Mouse (Mus musculus) neural tube, embryonic 11.5 days (tissue): Measurements from ENCODE around the gene Tm4sf4. TPM values are rescaled to one million over a fixed set of nuclear protein-coding genes. Genes with fewer than 3 reads are reported as not detected.

ENCODE experiments used
- ATAC-seq: fragments of 200-750 bp; cut with Nextera tagmentation; 2 replicates; pipeline ENCODE4 v1.8.0; 2017; ENCODE audit warnings: moderate number of reproducible peaks, mild to moderate bottlenecking, moderate TSS enrichment, moderate library complexity; ENCODE audit not compliant: insufficient read depth, low FRiP score, low TSS enrichment
- DNase-seq: peaks from one replicate; pipeline ENCODE4 v3.0.0-alpha.2; 2015; ENCODE audit warnings: low spot score
- H3K27ac ChIP-seq: fragments of 300-500 bp; sonication (generic); 2 replicates; pipeline ENCODE4 v1.5.1; 2014; ENCODE audit warnings: low read depth, mild to moderate bottlenecking, low read length
- H3K27me3 ChIP-seq: fragments of 300-500 bp; sonication (generic); 2 replicates; pipeline ENCODE4 v1.6.1; 2014; ENCODE audit warnings: mild to moderate bottlenecking, low read length, mixed read lengths; ENCODE audit not compliant: control insufficient read depth, insufficient read depth
- H3K36me3 ChIP-seq: fragments of 300-500 bp; sonication (generic); 2 replicates; pipeline ENCODE4 v1.6.1; 2014; ENCODE audit warnings: mild to moderate bottlenecking, low read length, moderate library complexity, mixed read lengths; ENCODE audit not compliant: control insufficient read depth, insufficient read depth
- H3K4me1 ChIP-seq: fragments of 300-500 bp; sonication (generic); 2 replicates; pipeline ENCODE4 v1.6.1; 2014; ENCODE audit warnings: low read length, mixed read lengths; ENCODE audit not compliant: control insufficient read depth, insufficient read depth
- H3K4me2 ChIP-seq: fragments of 300-500 bp; sonication (generic); 2 replicates; pipeline ENCODE4 v1.6.1; 2014; ENCODE audit warnings: low read depth, mild to moderate bottlenecking, moderate library complexity
- H3K4me3 ChIP-seq: fragments of 300-500 bp; sonication (generic); 2 replicates; pipeline ENCODE4 v1.5.1; 2014; ENCODE audit warnings: low read depth, low read length
- H3K9ac ChIP-seq: fragments of 300-500 bp; sonication (generic); 2 replicates; pipeline ENCODE4 v1.6.1; 2014; ENCODE audit warnings: mild to moderate bottlenecking, low read length
- H3K9me3 ChIP-seq: fragments of 300-500 bp; sonication (generic); 2 replicates; pipeline ENCODE4 v1.6.1; 2016; ENCODE audit warnings: low read length; ENCODE audit not compliant: control insufficient read depth
- WGBS: fragments of 180-500 bp; shearing (Covaris S2); extraction: QIAGEN DNeasy Blood & Tissue Kit; methylation state at CpG from one replicate; pipeline ENCODE4 v1.1.7; 2014; 5-methylcytosine and 5-hydroxymethylcytosine counted together
- polyA plus RNA-seq: library from polyadenylated mRNA; unstranded; fragments of >200 nt; fragmentation: Nextera tagmentation; extraction: Ambion mirVana; gene quantifications from 2 replicates; pipeline ENCODE4 v1.2.1, GENCODE M21; 2014

Gene Tm4sf4
- polyA plus RNA-seq, result 0.37 and 0.45 TPM in 2 replicates

- no peak for ATAC-seq
- no peak within 1 kb of the TSS for H3K27ac ChIP-seq
These were observed at the start of gene Tm4sf4 for GRCm38 (mm10) chr3:57425089-57425730. Gene Tm4sf4, plus strand, starts transcription at chr3:57425314.

GRCm38 (mm10) chr3:57386423-57386822 is 38.7 kb upstream of the Tm4sf4 start:
- H3K27ac ChIP-seq, result no peak overlapping the region
- H3K4me2 ChIP-seq, result no peak overlapping the region
- H3K4me3 ChIP-seq, result no peak overlapping the region
- no peak overlapping the region for H3K9ac ChIP-seq
- ATAC-seq, result no peak
- no peak for DNase-seq
- H3K9me3 ChIP-seq, result no peaks in the 10 kb centered on the region
- H3K4me1 ChIP-seq, result no peaks in the 10 kb centered on the region
- no peaks in the 10 kb centered on the region for H3K36me3 ChIP-seq
- WGBS, result 89% methylated on average over 6 of the region's 6 CpGs
- no peaks in the 10 kb centered on the region for H3K27me3 ChIP-seq

More at GRCm38 (mm10) chr3:57425089-57425730, at the start of gene Tm4sf4:
- no peaks in the 10 kb centered on the region for H3K27me3 ChIP-seq
- H3K9me3 ChIP-seq, result no peaks in the 10 kb centered on the region
- H3K4me3 ChIP-seq, result no peak within 1 kb of the TSS
- no peaks in the 10 kb centered on the region for H3K4me1 ChIP-seq
- H3K36me3 ChIP-seq, result no peaks in the 10 kb centered on the region
- DNase-seq, result no peak
- WGBS, result 42% methylated on average over 10 of the region's 10 CpGs
- no peak within 1 kb of the TSS for H3K4me2 ChIP-seq
- no peak within 1 kb of the TSS for H3K9ac ChIP-seq

DNA sequence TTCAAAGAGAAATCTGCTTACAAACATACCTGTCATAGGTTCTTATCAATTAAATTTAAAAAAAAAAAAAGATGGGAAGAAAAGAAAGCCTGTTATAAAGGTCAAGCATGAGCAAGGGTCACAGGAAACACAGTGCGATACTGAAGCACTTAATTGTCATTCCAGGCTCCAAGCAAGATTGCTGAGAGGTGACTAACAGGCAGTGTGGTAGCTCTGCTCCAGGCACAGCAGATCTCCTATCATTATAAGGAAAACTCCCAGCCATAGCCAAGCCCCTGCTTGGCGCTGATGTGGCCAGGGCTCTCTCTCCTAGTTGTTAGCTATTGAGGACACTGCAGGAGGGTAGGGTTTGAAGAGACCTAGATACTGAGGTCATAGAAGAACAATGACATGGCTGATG is 38.2 kb upstream of the Tm4sf4 start:
- H3K9me3 ChIP-seq, result no peaks in the 10 kb centered on the region
- H3K4me2 ChIP-seq, result no peak overlapping the region
- no peak for DNase-seq
- H3K27me3 ChIP-seq, result no peaks in the 10 kb centered on the region
- no peak overlapping the region for H3K4me3 ChIP-seq
- 79% methylated on average over 2 of the region's 2 CpGs for WGBS
- ATAC-seq, result no peak
- no peaks in the 10 kb centered on the region for H3K4me1 ChIP-seq
- H3K9ac ChIP-seq, result no peak overlapping the region
- H3K36me3 ChIP-seq, result no peaks in the 10 kb centered on the region
- H3K27ac ChIP-seq, result no peak overlapping the region

GRCm38 (mm10) chr3:57387593-57387992 is 37.5 kb upstream of the Tm4sf4 start:
- no peak overlapping the region for H3K27ac ChIP-seq
- WGBS, result 78% methylated on average over 2 of the region's 2 CpGs
- no peak overlapping the region for H3K4me2 ChIP-seq
- no peaks in the 10 kb centered on the region for H3K36me3 ChIP-seq
- DNase-seq, result no peak
- no peaks in the 10 kb centered on the region for H3K9me3 ChIP-seq
- no peak overlapping the region for H3K9ac ChIP-seq
- ATAC-seq, result no peak
- H3K4me3 ChIP-seq, result no peak overlapping the region
- H3K27me3 ChIP-seq, result no peaks in the 10 kb centered on the region
- H3K4me1 ChIP-seq, result no peaks in the 10 kb centered on the region

DNA sequence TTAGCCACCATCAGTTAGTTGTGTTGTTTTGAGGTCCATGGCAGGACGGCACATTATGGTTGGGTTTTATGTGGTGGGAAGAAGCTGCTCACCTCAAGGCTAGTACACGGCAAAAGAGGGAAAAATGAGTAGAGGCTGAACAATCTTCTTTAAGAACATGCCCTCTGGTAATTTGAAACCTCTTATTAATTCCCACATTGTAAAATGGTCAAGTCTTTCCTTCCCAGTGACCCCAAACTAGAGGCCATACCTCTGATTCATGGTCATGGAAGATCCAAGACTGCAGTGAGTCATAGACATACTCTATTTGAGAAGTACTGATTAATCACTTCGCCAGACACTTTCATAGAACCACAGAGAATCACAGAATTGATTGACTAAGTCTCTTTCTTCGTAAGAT is 13.6 kb upstream of the Tm4sf4 start:
- Histone ChIP-seq H3K9me3 (no peaks in the 10 kb centered on the region), H3K4me2 (no peak overlapping the region), H3K27ac (no peak overlapping the region), H3K9ac (no peak overlapping the region), H3K4me1 (no peaks in the 10 kb centered on the region), H3K4me3 (no peak overlapping the region), H3K27me3 (no peaks in the 10 kb centered on the region), H3K36me3 (no peaks in the 10 kb centered on the region)
- 83% methylated on average over 4 of the region's 4 CpGs for WGBS
- no peak for DNase-seq
- no peak for ATAC-seq

DNA sequence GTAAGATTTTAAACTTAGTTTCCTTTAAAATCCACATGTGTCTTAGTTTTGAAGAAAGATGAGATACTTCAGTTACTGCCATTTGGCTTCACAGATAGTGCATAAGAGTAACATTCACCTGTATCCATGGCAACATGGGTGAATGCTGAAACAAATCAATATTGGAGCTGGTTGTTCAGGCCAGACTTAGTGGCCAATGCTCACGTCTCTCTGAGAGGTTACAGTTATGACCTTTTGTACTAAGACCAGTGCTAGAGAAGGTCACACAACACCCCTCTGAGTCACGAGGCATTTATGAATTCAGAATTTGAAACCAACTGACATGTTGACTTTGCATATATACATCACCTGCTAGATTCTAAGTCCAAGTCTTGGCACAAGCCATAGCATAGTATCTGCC is 4.9 kb upstream of the Tm4sf4 start:
- H3K4me1 ChIP-seq, result no peaks in the 10 kb centered on the region
- DNase-seq, result no peak
- 66% methylated on average over 2 of the region's 2 CpGs for WGBS
- no peak overlapping the region for H3K9ac ChIP-seq
- H3K36me3 ChIP-seq, result no peaks in the 10 kb centered on the region
- H3K4me3 ChIP-seq, result no peak overlapping the region
- no peak overlapping the region for H3K4me2 ChIP-seq
- no peaks in the 10 kb centered on the region for H3K9me3 ChIP-seq
- no peaks in the 10 kb centered on the region for H3K27me3 ChIP-seq
- no peak for ATAC-seq
- no peak overlapping the region for H3K27ac ChIP-seq

DNA sequence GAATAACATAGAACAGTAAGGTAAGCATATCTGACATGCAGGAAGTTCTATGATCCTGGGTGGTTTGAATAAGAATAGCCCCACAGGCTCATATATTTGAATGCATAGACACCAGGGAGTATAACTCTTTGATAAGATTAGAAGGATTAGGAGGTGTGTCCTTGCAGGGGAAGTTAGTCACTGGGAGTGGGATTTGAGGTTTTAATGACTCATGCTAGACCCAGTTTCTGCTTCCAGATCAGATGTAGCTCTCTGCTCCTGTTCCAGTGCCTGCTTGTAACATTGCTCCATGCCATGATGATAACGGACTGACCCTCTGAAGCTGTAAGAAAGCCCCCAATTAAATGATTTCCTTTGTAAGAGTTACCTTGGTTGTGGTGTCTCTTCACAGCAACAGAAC is 4.5 kb upstream of the Tm4sf4 start:
- no peak overlapping the region for H3K4me3 ChIP-seq
- no peaks in the 10 kb centered on the region for H3K27me3 ChIP-seq
- ATAC-seq (no peak), DNase-seq (no peak)
- no peaks in the 10 kb centered on the region for H3K36me3 ChIP-seq
- H3K4me2 ChIP-seq, result no peak overlapping the region
- no peak overlapping the region for H3K9ac ChIP-seq
- no peaks in the 10 kb centered on the region for H3K4me1 ChIP-seq
- H3K27ac ChIP-seq, result no peak overlapping the region
- no peaks in the 10 kb centered on the region for H3K9me3 ChIP-seq
- WGBS, result 80% methylated on average over 1 of the region's 1 CpGs

DNA sequence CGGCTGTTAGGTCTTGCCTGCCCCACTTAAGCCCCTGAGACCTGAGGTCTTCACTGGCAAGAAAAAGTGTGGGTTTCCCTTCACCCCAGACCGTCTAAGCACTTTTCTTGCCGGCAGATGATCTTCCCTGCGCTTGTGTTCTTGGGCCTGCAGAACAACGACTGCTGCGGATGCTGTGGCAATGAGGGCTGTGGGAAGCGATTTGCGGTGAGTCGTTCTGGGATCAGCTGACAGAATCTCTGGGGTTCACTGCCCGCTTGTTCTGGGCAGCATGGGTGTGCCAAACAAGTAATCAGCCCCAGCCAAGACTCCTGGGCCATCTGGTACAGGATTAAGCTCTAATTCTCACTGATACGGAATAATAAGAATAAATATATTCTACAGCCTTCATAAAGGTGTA is 1.2 kb downstream of the Tm4sf4 start:
- Histone ChIP-seq H3K9ac (no peak overlapping the region), H3K4me3 (no peak overlapping the region), H3K4me2 (no peak overlapping the region), H3K9me3 (no peaks in the 10 kb centered on the region), H3K4me1 (no peaks in the 10 kb centered on the region), H3K27ac (no peak overlapping the region), H3K27me3 (no peaks in the 10 kb centered on the region), H3K36me3 (no peaks in the 10 kb centered on the region)
- DNase-seq (no peak), ATAC-seq (no peak)
- WGBS, result 82% methylated on average over 11 of the region's 11 CpGs

- Histone ChIP-seq H3K36me3 (no peaks in the 10 kb centered on the region), H3K9me3 (no peaks in the 10 kb centered on the region), H3K9ac (no peak overlapping the region), H3K4me3 (no peak overlapping the region), H3K4me1 (no peaks in the 10 kb centered on the region), H3K27ac (no peak overlapping the region), H3K27me3 (no peaks in the 10 kb centered on the region), H3K4me2 (no peak overlapping the region)
- 43% methylated on average over 5 of the region's 5 CpGs for WGBS
- ATAC-seq (no peak), DNase-seq (no peak)
These were observed 3.8 kb downstream of the Tm4sf4 start for GRCm38 (mm10) chr3:57428682-57429464.
